Mouse (Mus musculus) large intestine, adult 2 months (tissue): Measurements from ENCODE around the gene Nucks1. TPM values are rescaled to one million over a fixed set of nuclear protein-coding genes. Genes with fewer than 3 reads are reported as not detected.
A peak's percentile ranks its signal among the peaks of the same experiment; 100 is the strongest.

Experiments used
- DNase-seq: peaks from one replicate; pipeline ENCODE4 v3.0.0-alpha.2; 2012; ENCODE audit warnings: low read depth, low spot score
- WGBS: fragments of 180-500 bp; shearing (Covaris S2); methylation state at CpG from one replicate; pipeline ENCODE4 v1.1.7; 2018; 5-methylcytosine and 5-hydroxymethylcytosine counted together
- polyA plus RNA-seq: library from polyadenylated mRNA; depleted of rRNA; stranded (reverse); fragments of >200 nt; gene quantifications from 2 replicates; pipeline ENCODE4 v1.2.3, GENCODE M21; 2012

Nucks1 gene
- polyA plus RNA-seq, 1 experiment, result 9.3 TPM

- peak; percentile 40 for DNase-seq
- under 1% methylated on average over 77 of the region's 88 CpGs for WGBS
Observed at GRCm38 (mm10) chr1:131910674-131911558, 582 bp downstream of the Nucks1 start.

- DNase-seq, result no peak
- 28% methylated on average over 6 of the region's 6 CpGs for WGBS
Observed at GRCm38 (mm10) chr1:131917634-131918033, 7.3 kb downstream of the Nucks1 start.

DNA sequence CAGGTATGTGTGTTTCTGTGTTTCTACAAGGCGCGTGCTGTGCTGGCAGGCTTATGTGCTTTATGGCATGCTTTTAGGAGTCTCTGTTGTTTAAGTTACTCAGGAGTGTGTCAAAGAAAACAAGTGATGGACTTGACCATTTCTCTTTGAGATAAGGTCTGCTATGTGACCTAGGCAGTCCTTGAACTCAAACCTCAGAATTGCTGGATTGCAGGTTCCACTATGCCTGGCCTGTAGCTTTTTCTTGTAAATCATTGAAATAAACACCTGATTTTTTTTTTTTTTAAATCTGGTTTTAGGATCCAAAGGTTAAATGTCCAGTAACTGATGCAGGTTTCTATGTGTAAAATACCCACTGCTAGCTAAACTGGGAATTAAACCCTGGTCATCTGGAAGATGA is 8.7 kb downstream of the Nucks1 start:
- WGBS, result 92% methylated on average over 2 of the region's 2 CpGs
- DNase-seq, result no peak

DNA sequence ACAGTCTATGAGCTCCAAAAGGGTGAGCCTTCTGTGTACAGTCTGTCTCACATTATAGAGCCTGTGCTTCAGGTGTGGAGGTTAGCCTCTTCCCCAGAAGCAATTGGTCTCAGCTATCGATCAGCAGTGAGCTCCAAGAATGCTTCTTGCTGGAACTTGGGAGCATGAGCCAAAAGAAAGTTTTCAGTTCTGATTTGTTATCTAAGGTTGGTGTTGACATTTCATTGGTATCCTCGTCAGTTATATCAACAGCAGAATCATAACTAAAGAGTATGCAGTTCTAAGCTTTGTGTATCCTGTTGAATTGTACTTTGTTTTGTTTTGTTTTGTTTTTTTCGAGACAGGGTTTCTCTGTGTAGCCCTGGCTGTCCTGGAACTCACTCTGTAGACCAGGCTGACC is 11.8 kb downstream of the Nucks1 start:
- no peak for DNase-seq
- WGBS, result 86% methylated on average over 3 of the region's 3 CpGs

DNA sequence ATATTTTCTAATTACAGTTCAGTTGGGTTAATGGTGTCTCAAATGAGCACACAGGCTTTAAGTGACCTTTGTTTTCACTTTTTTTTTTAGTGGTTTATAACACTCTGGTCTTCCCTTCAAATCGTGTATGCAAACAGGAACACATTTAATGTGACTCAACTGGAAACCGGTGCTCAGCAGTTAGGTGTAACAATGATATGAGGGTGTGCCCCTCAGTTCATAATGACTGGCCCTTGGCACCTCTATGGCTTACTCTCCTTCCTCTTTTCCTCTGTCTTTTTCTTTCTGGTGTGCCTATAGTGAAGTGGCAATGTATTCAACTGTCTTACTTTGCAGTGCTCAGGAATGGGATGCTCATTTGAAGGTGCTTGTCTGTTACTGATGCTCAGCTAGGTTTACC is 23.1 kb downstream of the Nucks1 start:
- DNase-seq, result peak; percentile 45
- 20% methylated on average over 2 of the region's 2 CpGs for WGBS

DNA sequence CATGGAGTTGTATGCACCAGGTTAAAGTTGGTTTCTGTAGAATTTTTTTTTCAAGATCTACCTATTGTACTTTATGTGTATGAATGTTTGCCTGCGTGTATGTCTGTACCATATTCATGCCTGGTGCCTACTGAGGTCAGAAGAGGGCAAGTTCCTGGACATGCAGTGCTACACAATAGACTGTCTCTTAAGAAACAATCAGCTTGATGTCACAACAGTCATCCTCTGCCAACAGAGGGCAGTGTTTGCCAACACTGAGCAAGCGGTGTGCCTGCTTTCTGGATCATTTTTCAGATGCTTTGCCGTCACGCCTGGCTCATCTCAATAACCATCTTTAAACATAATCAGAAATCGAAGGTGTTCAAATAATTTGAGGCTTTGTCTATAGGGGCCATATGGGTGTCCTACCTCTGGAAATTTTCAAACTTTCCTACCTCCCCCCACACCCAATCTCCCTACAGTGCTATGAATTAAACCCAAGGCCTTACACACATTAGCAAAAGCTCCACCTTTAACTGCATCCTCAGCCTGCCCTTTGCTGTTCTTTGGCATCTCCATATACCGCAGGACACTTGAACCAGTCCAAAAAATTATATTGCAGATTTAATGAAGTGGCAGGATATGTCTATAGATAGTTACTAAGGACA is 27.4 kb downstream of the Nucks1 start:
- DNase-seq, result peak; percentile 75
- 36% methylated on average over 6 of the region's 6 CpGs for WGBS

- WGBS, result 15% methylated on average over 1 of the region's 1 CpGs
- DNase-seq, result no peak
Observed at GRCm38 (mm10) chr1:131938811-131939210, 28.5 kb downstream of the Nucks1 start.

DNA sequence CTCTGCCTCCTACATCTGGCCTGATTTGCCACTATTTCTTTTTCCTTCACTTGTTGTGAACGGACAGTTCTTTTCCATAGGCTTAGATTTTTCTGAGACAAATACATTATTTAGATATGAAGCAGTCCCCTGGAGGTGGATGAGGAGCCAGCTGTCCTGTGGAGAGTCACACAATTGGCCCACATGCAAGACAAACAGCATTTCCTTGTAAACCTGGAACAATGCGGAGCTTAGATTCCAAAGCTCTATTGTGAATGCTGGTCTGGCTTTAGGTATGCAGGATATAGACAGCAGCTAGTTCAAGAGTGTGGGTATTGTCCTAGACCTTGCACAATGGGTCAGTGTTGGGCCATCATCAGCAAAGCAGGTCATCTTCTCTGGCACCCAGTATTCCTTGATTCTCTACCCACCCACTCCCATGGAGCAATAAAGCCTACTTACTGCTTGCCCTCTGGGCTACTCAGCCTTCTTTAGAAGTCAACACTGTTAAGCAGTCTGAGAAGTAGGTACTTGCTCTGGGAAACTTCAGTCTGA is 30.4 kb downstream of the Nucks1 start:
- WGBS, result 32% methylated on average over 2 of the region's 2 CpGs
- no peak for DNase-seq

DNA sequence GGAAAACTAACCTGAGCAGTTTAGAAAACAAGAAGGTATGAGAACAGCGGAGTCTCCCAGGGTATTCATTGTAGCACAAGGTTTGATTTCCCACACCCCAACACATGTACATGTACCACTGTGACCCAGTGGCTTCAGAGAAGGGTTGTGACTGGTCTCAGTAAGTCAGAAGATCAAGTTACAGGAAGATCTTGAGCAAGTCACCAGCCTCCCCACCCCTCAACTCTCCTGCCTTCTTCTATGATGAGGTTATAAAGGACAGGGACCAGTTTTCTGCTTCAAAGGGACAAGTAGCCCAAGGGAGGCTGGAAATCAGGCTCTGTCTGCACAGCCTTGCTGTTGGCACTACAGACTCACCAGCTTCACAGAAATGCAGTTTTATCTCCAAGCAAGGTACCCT is 31.2 kb downstream of the Nucks1 start:
- no peak for DNase-seq
- WGBS, result 43% methylated on average over 1 of the region's 1 CpGs

GRCm38 (mm10) chr1:131942621-131943590 is 32.6 kb downstream of the Nucks1 start:
- 63% methylated on average over 16 of the region's 16 CpGs for WGBS
- no peak for DNase-seq

- no peak for DNase-seq
Observed at GRCm38 (mm10) chr1:131945674-131946440, 35.5 kb downstream of the Nucks1 start.

DNA sequence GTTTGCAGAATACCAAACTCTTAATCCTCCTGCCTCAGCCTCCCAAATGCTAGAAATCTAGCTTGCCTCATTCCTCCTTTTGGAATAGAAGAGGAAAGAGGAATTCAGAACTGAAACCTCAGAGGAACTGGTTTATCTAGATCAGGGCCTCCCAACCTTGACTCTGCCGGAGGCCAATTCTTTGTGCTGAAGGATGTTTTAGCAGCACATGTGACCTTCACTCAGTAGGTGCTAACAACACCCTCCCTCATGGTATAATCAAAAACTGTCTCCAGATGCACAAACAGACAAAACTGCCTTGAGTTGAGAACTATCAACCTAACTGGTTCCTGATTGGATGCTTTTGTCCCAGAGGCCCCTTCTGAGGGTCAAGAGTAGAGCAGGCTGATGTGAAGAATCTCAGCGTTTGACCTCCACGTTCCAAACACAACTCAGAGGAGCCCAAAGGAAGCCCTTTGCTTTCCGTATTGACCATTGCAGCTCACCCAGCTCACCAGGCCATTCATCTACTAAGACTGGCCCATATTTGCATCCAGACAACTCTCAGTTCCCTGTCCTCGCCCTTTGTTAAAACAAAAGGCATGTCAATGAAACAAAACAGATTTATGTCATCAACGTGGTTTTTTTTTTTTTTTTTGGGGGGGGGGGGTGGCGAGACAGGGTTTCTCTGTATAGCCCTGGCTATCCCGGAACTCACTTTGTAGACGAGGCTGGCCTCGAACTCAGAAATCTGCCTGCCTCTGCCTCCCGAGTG is 36.3 kb downstream of the Nucks1 start:
- no peak for DNase-seq
- 76% methylated on average over 11 of the region's 11 CpGs for WGBS

More at GRCm38 (mm10) chr1:131945674-131946440, 35.5 kb downstream of the Nucks1 start:
- 36% methylated on average over 10 of the region's 10 CpGs for WGBS

GRCm38 (mm10) chr1:131947997-131948525 is 37.7 kb downstream of the Nucks1 start:
- DNase-seq, result no peak
- 50% methylated on average over 1 of the region's 1 CpGs for WGBS

DNA sequence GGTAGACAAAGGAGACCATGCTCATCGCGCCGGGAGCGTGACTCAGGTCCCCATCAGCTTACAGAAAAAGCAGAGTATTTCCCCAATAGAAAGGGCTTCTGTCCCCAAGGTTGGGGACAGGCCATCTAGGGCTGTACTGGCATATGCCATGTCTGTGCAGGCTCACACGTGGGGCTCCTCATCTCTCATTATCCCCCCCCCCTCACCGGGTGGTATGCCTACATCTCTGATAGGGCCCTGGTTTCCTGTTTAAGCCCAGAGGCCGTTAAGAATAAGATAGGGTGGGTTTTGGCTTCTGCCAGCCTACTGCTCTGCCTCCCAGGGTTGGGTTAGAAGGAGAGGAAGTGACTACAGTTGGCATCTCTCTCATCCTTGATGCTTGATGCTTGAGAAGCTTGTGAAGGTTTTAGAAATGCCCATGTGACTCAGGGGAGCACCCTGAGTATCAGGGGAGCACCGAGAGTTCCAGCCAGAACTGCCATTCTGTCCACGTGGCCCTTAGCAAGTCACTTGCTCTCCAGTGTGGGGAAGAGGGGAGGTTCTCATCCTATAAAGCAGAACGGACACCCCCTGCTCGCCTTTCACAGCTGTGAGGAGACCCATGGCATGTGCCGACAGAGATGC is 44.0 kb downstream of the Nucks1 start:
- no peak for DNase-seq

DNA sequence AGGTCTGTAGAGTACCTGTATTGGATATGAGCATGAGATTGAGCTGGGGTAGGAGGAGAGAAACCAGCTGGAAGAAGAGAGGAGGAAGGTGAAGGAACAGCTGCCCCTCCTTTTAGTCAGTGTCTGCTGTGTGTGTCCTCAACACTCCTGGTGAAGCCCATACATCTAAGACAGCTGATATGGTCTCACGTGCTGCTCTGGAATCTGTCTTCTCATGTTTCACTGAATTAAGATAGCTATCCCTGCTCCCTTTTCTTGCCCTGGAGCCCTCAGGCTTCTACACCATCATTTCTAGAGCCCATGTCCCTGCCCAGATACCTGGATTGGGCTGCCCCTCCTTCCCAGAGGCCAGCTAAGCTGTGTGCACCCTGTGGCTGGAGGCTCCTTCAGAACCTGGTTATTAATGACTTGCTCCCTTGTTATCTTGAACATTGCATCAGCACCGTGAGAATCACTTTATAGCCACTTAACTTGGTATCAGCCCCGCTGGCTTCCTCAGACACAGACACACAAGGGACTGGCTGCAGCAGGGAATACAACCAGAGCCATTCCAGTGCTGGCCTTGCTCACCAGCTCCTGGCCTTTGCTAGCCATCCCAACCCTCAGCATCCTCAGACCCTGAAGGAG is 44.9 kb downstream of the Nucks1 start:
- 42% methylated on average over 3 of the region's 3 CpGs for WGBS
- no peak for DNase-seq

More for the DNA sequence above, 44.0 kb downstream of the Nucks1 start:
- 78% methylated on average over 12 of the region's 12 CpGs for WGBS

DNA sequence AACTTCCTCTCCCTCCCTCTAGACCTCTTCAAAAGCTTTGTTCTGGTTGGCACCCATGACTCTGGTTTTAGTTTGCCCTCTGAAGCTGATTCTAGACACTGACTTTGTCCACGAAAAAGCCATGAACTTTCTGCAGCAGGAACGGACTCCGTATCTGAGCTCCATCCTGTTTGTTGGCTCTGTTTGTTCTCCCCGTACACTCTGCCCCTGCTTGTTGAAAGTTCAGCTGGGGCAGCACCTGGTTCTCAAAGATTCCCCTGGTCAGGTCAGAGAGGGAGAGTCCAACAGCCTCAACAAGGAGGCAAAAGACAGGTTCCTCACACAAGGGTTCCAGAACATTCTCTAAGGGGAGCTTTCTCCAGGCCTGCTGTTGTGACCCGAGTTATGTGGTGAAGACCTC is 47.1 kb downstream of the Nucks1 start:
- DNase-seq, result no peak
- 68% methylated on average over 5 of the region's 5 CpGs for WGBS

DNA sequence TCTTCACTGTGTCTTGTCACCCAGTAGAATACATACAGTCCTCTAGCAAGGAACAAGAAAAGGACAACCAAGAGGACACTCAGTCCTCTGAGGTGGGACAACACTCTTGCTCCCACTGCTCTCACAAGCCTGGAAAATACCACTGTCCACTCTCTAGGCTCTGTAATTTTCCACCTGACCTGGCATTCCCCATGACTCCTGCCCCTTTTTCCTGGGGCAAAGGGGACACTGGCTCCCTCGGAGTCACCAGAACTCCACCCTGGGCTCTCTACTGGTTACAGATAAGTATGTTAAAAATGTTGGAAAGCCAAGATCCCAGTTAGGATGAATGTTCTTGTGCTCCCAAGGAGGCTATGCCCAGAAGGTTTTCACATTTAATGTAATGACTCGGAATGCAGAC is 50.7 kb downstream of the Nucks1 start:
- no peak for DNase-seq
- 60% methylated on average over 2 of the region's 2 CpGs for WGBS
